Mouse (Mus musculus) ES-E14 (cell line): ENCODE measurements at regions not wholly inside any gene's neighbourhood (a gene's known extent, or its start where the extent isn't known, plus 50 kb on each side); places are given as distances from the start of the nearest gene placed in this dataset.

Experiments
- HCFC1 ChIP-seq: IDR thresholded peaks from 2 replicates; pipeline ENCODE4 v1.6.1; 2012; ENCODE audit warnings: low read length, inconsistent platforms, borderline replicate concordance; ENCODE audit not compliant: insufficient read depth
- MAFK ChIP-seq: IDR thresholded peaks from 2 replicates; pipeline ENCODE4 v1.6.1; 2014; ENCODE audit warnings: mild to moderate bottlenecking, low read depth, low read length, inconsistent platforms; ENCODE audit not compliant: insufficient read depth
- ZC3H11A ChIP-seq: IDR thresholded peaks from 2 replicates; pipeline ENCODE4 v1.6.1; 2012; ENCODE audit warnings: low read depth, mild to moderate bottlenecking, inconsistent platforms, low read length, borderline replicate concordance
- ZNF384 ChIP-seq: IDR thresholded peaks from 2 replicates; pipeline ENCODE4 v1.6.1; 2012; ENCODE audit warnings: low read depth, low read length, inconsistent platforms

DNA sequence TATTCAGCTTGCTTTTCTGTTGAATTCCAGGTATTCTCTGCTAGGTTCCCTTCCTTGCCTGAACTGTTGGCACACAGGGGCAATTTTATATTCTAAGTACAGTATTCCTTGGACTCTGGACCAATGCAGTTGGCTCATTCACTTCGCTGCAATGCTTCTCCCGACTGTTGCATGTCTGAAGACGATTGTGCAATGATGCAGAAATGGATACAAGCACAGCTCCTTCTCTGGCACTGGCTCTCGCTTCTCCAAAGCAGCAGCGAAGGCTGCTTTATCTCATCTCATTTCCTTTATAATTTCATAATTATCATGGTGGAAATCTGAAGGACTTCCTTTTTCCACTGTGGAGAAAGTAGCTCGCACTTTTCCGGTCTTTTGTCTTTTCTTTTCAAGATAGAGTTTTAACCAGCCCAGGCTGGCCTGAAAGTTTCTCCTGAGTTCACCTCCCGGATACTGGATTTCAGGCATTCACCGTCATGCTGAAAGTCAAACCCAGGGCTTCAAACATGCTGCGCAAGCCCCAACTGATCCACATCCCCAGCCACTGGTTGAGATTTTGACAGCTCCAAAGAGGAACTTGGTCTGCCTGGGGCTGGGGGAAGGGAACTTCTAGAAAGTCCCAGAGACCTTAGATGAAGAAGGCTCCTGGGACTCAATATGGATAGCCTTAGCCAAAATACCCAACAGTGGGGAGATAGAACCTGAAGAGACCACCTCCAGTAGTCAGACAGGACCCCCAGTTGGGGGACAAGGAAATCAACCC lies 55.6 kb upstream of the Akirin2 start:
- no peak for TF ChIP-seq ZNF384
- no peak for TF ChIP-seq HCFC1
- TF ChIP-seq ZC3H11A = no peak
- no peak for TF ChIP-seq MAFK
